Mouse (Mus musculus) thymus, postnatal 14 days (tissue): ENCODE measurements around the gene Iqcj.
"Not testable (repeated sequence)": the region's sequence is repeated elsewhere in the genome, so short reads cannot be mapped to it uniquely, and the experiment has no call there.

Source experiments
- DNase-seq: peaks from one replicate; pipeline ENCODE4 v3.0.0; 2021

Gene Iqcj

DNA sequence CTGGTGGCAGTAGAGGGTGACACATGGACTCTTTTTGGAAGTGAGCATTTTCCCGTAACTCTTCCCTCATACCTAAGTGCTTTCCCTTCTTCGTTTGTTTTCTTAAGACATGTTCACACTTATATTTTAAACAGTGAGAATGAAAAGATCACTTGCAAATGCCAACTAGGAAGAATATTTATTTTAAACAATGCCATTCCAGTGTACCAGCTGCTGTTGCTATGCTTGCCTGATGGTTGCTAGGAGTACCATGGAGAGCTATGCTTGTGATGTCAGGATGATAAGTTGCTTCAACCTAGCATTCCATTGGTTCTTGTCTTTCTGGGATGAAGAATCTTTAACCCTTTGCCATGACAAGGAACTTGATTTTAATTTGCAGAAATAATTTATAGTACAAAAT lies 193.0 kb downstream of the Iqcj start:
- DNase-seq: no peak

DNA sequence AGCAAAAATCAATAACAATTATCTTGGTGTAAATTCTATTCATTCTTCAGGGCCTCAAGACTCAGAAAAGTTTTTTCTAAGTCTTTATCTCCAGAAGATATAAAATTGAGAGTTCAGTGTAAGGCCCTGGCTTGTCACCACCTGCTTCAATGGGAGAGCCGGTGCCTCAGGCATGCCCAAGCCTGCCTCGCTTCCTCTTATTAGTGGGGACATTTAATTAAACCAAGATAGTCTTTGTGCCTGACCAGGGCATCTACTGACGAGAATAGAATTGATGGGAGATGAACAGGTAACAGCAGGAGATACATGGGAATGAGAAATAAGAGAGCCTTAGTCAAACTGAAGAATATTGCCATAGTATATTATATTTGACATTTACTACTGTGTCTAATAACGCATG lies 200.1 kb downstream of the Iqcj start:
- DNase-seq: no peak

DNA sequence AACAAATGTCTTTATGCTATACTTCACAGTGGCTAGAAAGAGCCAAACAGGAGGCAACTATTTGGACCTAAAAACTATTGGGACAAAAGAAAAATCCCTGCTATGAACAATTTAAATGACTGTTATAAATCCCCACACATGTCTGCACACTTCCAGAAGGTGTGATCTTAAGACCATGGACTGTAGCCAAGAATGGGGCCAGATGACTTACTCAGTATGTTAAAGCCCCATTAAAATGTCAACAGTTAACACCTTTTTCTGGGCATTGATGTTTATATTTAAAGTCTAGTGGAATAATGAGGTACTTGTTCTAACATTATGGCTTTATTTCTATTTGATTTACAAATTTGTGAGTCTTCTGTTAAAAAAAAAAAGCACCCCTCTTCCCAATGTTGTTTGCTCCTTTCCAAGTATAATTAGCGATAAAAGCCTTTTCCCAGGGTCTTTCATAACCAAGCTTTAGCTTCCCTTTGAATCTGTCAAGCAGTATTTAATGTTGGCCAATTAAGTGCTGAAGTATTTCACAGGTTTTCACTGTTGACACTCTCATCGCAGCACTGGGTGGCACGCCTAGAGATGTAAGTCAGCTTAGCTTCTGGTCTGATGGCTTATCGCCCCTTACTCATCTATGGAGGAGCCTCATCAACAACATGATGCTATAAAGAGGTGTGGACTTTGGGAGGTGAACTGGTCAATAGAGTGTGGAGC lies 204.9 kb downstream of the Iqcj start:
- no peak for DNase-seq

DNA sequence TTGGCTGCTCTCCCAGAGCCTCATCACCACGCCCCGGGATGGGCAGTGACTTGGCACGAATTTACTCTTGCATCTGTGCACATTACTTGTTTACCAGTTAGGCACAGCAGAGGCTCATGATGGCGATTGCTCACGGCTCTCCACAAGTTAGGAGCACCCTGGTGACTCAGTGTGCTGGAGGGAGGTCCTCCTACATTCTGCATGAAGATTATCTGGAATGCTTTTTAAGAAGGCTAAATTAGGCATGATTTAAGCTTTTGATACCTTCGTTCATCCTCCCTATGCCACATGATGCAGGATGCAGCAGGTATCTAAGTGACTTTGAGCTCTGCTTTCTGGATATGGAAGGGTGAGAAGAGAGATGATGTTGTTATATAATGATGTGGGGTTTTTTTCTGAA lies 207.5 kb downstream of the Iqcj start:
- not testable (repeated sequence) for DNase-seq

DNA sequence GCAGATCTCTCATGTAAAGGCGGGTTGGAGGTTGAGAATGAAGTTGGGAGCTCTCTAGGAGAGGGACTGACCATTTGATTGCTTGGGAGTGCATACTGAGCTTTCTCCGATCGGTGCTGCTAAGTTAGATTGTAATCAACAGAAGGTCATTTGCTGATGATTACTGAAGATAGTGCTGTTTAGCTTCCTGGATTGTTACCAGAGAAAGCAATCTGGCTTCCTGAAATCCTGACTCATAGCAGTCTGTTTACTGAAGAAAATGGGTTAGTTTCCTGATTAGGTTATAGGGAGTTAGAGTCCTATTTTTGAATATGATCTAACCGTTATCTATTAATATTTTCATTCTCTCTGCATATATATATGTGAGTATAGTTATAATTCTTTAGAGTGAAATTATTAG lies 209.3 kb downstream of the Iqcj start:
- no peak for DNase-seq

DNA sequence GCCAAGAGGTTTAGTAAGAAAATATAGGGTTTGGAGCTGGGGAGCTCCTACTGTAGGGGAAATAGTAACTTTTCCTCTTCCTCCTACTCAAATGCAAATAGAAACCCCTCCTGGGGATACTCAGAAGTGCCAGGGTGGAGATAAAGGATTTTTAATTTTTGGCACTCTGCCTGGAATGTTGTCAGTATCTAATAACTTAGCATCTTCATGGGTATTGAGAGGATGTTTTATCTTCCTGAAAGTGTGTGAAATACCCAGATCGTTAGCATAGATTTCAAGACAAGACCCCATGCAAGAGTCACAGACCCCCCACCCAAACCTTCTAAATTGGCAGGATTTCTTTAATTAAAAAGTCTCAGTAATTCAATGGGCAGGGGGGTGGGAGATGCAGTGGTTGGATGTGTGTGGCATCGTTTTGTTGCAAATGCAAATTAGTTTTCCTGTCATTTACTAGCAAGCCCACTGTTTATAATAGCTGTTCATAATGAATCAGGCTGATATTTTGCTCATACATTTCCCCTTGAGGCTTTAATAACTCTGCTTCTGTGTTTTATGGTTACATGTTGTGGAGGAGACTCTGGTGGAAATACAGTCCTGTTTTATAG lies 213.2 kb downstream of the Iqcj start:
- DNase-seq: no peak
